Mouse (Mus musculus) cortical plate, adult 2 months (tissue): Measurements from ENCODE around the gene Cracr2b.

Source experiments
- CTCF ChIP-seq: fragments of 200-500 bp; IDR thresholded peaks from 2 replicates; pipeline ENCODE4 v1.5.1; 2011; ENCODE audit warnings: mild to moderate bottlenecking, control low read depth, low read length; ENCODE audit not compliant: insufficient read depth; ENCODE audit errors: extremely low read depth
- POLR2A ChIP-seq: fragments of 200-500 bp; IDR thresholded peaks from 2 replicates; pipeline ENCODE4 v1.6.1; 2011; ENCODE audit warnings: mild to moderate bottlenecking, low read length, control low read depth; ENCODE audit not compliant: insufficient read depth; ENCODE audit errors: extremely low read depth

DNA sequence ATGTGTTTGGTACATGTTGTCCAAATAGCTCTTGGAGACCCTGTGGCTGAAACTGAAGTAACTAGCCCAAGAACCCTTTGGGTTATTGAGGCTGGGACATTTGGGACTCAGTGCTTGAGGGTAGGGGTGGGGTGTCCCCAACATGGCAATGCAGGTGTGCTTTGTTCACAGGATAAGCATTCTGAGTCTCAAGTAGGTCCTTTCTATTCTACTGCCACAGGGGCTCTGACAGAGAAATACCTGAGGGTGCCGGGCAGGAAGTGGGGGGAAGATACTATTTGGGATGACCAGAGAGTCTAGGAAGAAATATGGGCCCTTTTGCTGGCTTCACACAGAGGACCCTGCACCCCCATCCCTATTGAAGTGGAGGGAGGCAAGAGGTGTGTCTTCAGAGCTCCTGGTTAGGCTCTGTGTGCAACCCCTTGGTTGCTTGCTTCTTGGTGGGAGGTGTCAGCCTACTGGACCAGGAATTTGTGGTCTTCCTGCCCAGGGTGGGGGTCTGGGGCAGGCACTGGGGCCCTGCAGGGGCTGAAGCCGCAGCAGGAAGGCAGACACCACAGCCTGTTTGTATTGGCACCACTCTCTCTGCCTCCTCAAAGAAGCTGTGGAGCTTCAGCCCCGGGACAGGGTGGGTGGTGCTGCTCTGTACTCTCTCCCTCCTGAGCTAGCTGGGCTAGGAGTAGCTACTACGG, 16.8 kb downstream of the Cracr2b start:
- TF ChIP-seq CTCF (no peak), POLR2A (no peak)
